In genomic region chr9:64094083-64094482, GRCm38 (mm10) we compare ENCODE assay signal across 10 mouse cellular contexts. TPM values are rescaled to one million over a fixed set of nuclear protein-coding genes. Genes with fewer than 3 reads are reported as not detected.
A peak's percentile ranks its signal among the peaks of the same experiment; 100 is the strongest.
DNase-seq lines count a peak whose midpoint lies in the region; ATAC-seq and TF ChIP-seq lines count a peak whose summit lies in the region.
"Had no signal": no experiment of that assay in that cellular context is flagged by ENCODE, and none has a peak within 500 bp of the region (broad histone marks: within the 10 kb centered on the region; RNA-seq: fewer than 3 reads in every experiment).

No protein-coding gene starts in this region.

- intact Hi-C loops in heart, postnatal 25 days (cut with DNase I), result no loop called here

- 45% methylated on average over 11 of the region's 11 CpGs for WGBS in hindbrain, embryonic 15.5 days
- WGBS in hindbrain, embryonic 16.5 days, result 50% methylated on average over 11 of the region's 11 CpGs
- 52% methylated on average over 11 of the region's 11 CpGs for WGBS in embryonic facial prominence, embryonic 13.5 days
- 21% methylated on average over 11 of the region's 11 CpGs for WGBS in lung, embryonic 14.5 days
- 47% methylated on average over 11 of the region's 11 CpGs for WGBS in cerebellum, adult 2 months

- no peak overlapping the region for H3K9ac ChIP-seq in hindbrain, embryonic 15.5 days
- H3K9ac ChIP-seq in hindbrain, embryonic 16.5 days (ENCODE audit: low read depth, low read length), result no peak overlapping the region
- H3K9ac ChIP-seq in embryonic facial prominence, embryonic 13.5 days, result no peak overlapping the region
- no peak overlapping the region for H3K9ac ChIP-seq in lung, embryonic 14.5 days

- no peak for TF ChIP-seq POLR2A in cerebellum, adult 2 months (IDR thresholded peaks at IDR 0.05; ENCODE audit: borderline replicate concordance, insufficient read depth, low read length)

- peak; percentile 30; the same call in 1 of the 2 replicates for ATAC-seq in hindbrain, embryonic 15.5 days (ENCODE audit: low FRiP score, low read depth)
- ATAC-seq in hindbrain, embryonic 16.5 days, result no peak
- no peak for ATAC-seq in embryonic facial prominence, embryonic 13.5 days (ENCODE audit: insufficient number of reproducible peaks, insufficient read depth, low FRiP score, low TSS enrichment, low read depth)
- peak; percentile 86 for ATAC-seq in lung, embryonic 14.5 days (ENCODE audit: insufficient read depth)

- H3K9me3 ChIP-seq in hindbrain, embryonic 15.5 days, result no peaks in the 10 kb centered on the region
- no peaks in the 10 kb centered on the region for H3K9me3 ChIP-seq in hindbrain, embryonic 16.5 days (ENCODE audit: control insufficient read depth, low read length)
- no peaks in the 10 kb centered on the region for H3K9me3 ChIP-seq in embryonic facial prominence, embryonic 13.5 days
- H3K9me3 ChIP-seq in lung, embryonic 14.5 days (ENCODE audit: low read depth, low read length), result no peaks in the 10 kb centered on the region

- no peak overlapping the region for H3K27ac ChIP-seq in hindbrain, embryonic 15.5 days (replicated peaks)
- no peak overlapping the region for H3K27ac ChIP-seq in hindbrain, embryonic 16.5 days (ENCODE audit: low read depth, low read length)
- H3K27ac ChIP-seq in embryonic facial prominence, embryonic 13.5 days, result 0 out of 2 replicates have a peak overlapping the region, but pooled peaks have one; percentile 28
- peak overlapping the region; percentile 92 for H3K27ac ChIP-seq in lung, embryonic 14.5 days (ENCODE audit: low read depth)
- no peak overlapping the region for H3K27ac ChIP-seq in cerebellum, adult 2 months (ENCODE audit: insufficient read depth, low read length)
- H3K27ac ChIP-seq: heart, adult 2 months had no signal

- no peaks in the 10 kb centered on the region for H3K36me3 ChIP-seq in hindbrain, embryonic 15.5 days
- H3K36me3 ChIP-seq in hindbrain, embryonic 16.5 days (ENCODE audit: control insufficient read depth, insufficient read depth, low read length), result no peaks in the 10 kb centered on the region
- no peaks in the 10 kb centered on the region for H3K36me3 ChIP-seq in embryonic facial prominence, embryonic 13.5 days
- no peaks in the 10 kb centered on the region for H3K36me3 ChIP-seq in lung, embryonic 14.5 days (ENCODE audit: insufficient read depth)

- DNase-seq in heart, postnatal 25 days (ENCODE audit: low spot score), result peak; percentile 23
- peak; percentile 84 for DNase-seq in lung, embryonic 14.5 days
- no peak for DNase-seq in cerebellum, adult 2 months
- no peak for DNase-seq in urinary bladder, adult 18-20 months (ENCODE audit: low spot score in 2 of 2)
- DNase-seq in adrenal gland, adult 18-20 months (ENCODE audit: low spot score in 2 of 2), result no peak

- H3K27me3 ChIP-seq in hindbrain, embryonic 15.5 days, result no peaks in the 10 kb centered on the region
- H3K27me3 ChIP-seq in hindbrain, embryonic 16.5 days (replicated peaks; ENCODE audit: control insufficient read depth, insufficient read depth, low read length), result no peaks in the 10 kb centered on the region
- no peaks in the 10 kb centered on the region for H3K27me3 ChIP-seq in embryonic facial prominence, embryonic 13.5 days
- H3K27me3 ChIP-seq in lung, embryonic 14.5 days (ENCODE audit: insufficient read depth, low read length), result no peaks in the 10 kb centered on the region
- H3K27me3 ChIP-seq in cerebellum, adult 2 months (ENCODE audit: control insufficient read depth, insufficient read depth, low read length), result no peaks in the 10 kb centered on the region
- H3K27me3 ChIP-seq: megakaryocyte, embryonic 14.5 days had no signal

- no peak overlapping the region for H3K4me2 ChIP-seq in hindbrain, embryonic 15.5 days
- no peak overlapping the region for H3K4me2 ChIP-seq in hindbrain, embryonic 16.5 days (ENCODE audit: low read length)
- H3K4me2 ChIP-seq in embryonic facial prominence, embryonic 13.5 days, result no peak overlapping the region
- peak overlapping the region; percentile 10; the same call in 1 of the 2 replicates for H3K4me2 ChIP-seq in lung, embryonic 14.5 days

- H3K4me1 ChIP-seq in hindbrain, embryonic 15.5 days (replicated peaks), result peaks cover 7% of the 10 kb centered on the region; the same call in 1 of the 2 replicates
- H3K4me1 ChIP-seq in hindbrain, embryonic 16.5 days (ENCODE audit: control insufficient read depth, insufficient read depth, low read depth, low read length), result no peaks in the 10 kb centered on the region; the same call in 1 of the 2 replicates
- H3K4me1 ChIP-seq in embryonic facial prominence, embryonic 13.5 days, result peaks cover 9% of the 10 kb centered on the region
- peaks cover 23% of the 10 kb centered on the region for H3K4me1 ChIP-seq in lung, embryonic 14.5 days (ENCODE audit: insufficient read depth)
- H3K4me1 ChIP-seq in cerebellum, adult 2 months (ENCODE audit: control insufficient read depth, insufficient read depth, low read length), result no peaks in the 10 kb centered on the region

- H3K4me3 ChIP-seq in hindbrain, embryonic 15.5 days, result no peak overlapping the region
- H3K4me3 ChIP-seq in hindbrain, embryonic 16.5 days (ENCODE audit: low read length), result no peak overlapping the region
- no peak overlapping the region for H3K4me3 ChIP-seq in embryonic facial prominence, embryonic 13.5 days
- no peak overlapping the region for H3K4me3 ChIP-seq in lung, embryonic 14.5 days (ENCODE audit: low read depth, low read length)
- H3K4me3 ChIP-seq in cerebellum, adult 2 months (replicated peaks; ENCODE audit: insufficient read depth, low read depth, low read length), result no peak overlapping the region
- H3K4me3 ChIP-seq: heart, adult 2 months; megakaryocyte, embryonic 14.5 days had no signal

- no peak for TF ChIP-seq CTCF in lung, embryonic 14.5 days (IDR thresholded peaks at IDR 0.05; ENCODE audit: low read depth)
- no peak for TF ChIP-seq CTCF in cerebellum, adult 2 months (IDR thresholded peaks at IDR 0.05; ENCODE audit: borderline replicate concordance, insufficient read depth, low read depth, low read length)

RNA-seq across cellular contexts. Expression of gene Lctl, which starts 22.9 kb away (rescaled TPM):
- polyA plus RNA-seq in hindbrain, embryonic 15.5 days (2015; fragmentation: Nextera tagmentation; extraction: Ambion mirVana), result not detected in 2 replicates
- polyA plus RNA-seq in hindbrain, embryonic 16.5 days (2015; fragmentation: Nextera tagmentation; extraction: Ambion mirVana), result not detected in 2 replicates
- polyA plus RNA-seq in embryonic facial prominence, embryonic 13.5 days (2015; fragmentation: Nextera tagmentation; extraction: Ambion mirVana), result not detected in 2 replicates
- total RNA-seq in heart, postnatal 25 days (2021), result not detected
- 0.13 TPM in 1 of 2 replicates, not detected in the other for polyA plus RNA-seq in lung, embryonic 14.5 days (2014; fragmentation: Nextera tagmentation; extraction: Ambion mirVana)
- 0.14 and 0.38 TPM in 2 replicates for polyA plus RNA-seq in cerebellum, adult 2 months (2012; rRNA removed)
- 10 to 100 TPM in 1 of 2 experiments, under 1 TPM in 1; 0.46 to 11.9 TPM for total RNA-seq in adrenal gland, adult 18-20 months (2021)
- total RNA-seq: heart, adult 2 months had no signal

Comparison
In these comparisons a context has a peak if more than half of its experiments do, and no peak if none do; other contexts are left out.
1. ATAC-seq: peak in hindbrain, embryonic 15.5 days (single experiment) and lung, embryonic 14.5 days (single experiment); none in hindbrain, embryonic 16.5 days (single experiment) and embryonic facial prominence, embryonic 13.5 days (single experiment).
2. H3K27ac ChIP-seq: peak in embryonic facial prominence, embryonic 13.5 days (single experiment) and lung, embryonic 14.5 days (single experiment); none in hindbrain, embryonic 15.5 days (single experiment), hindbrain, embryonic 16.5 days (single experiment) and cerebellum, adult 2 months (single experiment).
3. DNase-seq: peak in heart, postnatal 25 days (single experiment) and lung, embryonic 14.5 days (single experiment); none in cerebellum, adult 2 months (0 of 2), urinary bladder, adult 18-20 months (0 of 2) and adrenal gland, adult 18-20 months (0 of 2).